29 mouse cellular contexts compared by ENCODE assay signal in genomic region chr15:79263726-79264125, GRCm38 (mm10). TPM values are rescaled to one million over a fixed set of nuclear protein-coding genes. Genes with fewer than 3 reads are reported as not detected.
"Had no signal": no experiment of that assay in that cellular context is flagged by ENCODE, and none has a peak within 500 bp of the region (broad histone marks: within the 10 kb centered on the region; RNA-seq: fewer than 3 reads in every experiment).

No protein-coding gene starts in this region.

- H3K4me2 ChIP-seq: hindbrain, embryonic 12.5 days; hindbrain, embryonic 14.5 days; intestine, embryonic 15.5 days; limb, embryonic 12.5 days; liver, embryonic 11.5 days; liver, embryonic 13.5 days had no signal

- H3K9me3 ChIP-seq: heart, embryonic 10.5 days; hindbrain, embryonic 10.5 days; hindbrain, embryonic 12.5 days; intestine, embryonic 15.5 days; limb, embryonic 10.5 days; limb, embryonic 12.5 days; liver, embryonic 13.5 days had no signal

- H3K27ac ChIP-seq: heart, embryonic 10.5 days; hindbrain, embryonic 10.5 days; hindbrain, embryonic 12.5 days; hindbrain, embryonic 14.5 days; intestine, embryonic 15.5 days; layer of hippocampus, adult 2 months; left cerebral cortex, adult 2 months; limb, embryonic 10.5 days; limb, embryonic 12.5 days; liver, embryonic 13.5 days had no signal

- H3K4me3 ChIP-seq: gastrocnemius, adult 2 months; heart, embryonic 10.5 days; hindbrain, embryonic 10.5 days; hindbrain, embryonic 12.5 days; intestine, embryonic 15.5 days; layer of hippocampus, adult 2 months; left cerebral cortex, adult 2 months; limb, embryonic 10.5 days; limb, embryonic 12.5 days; liver, embryonic 13.5 days had no signal

- DNase-seq: gastrocnemius, adult 2 months; gastrocnemius, postnatal 10 days; gastrocnemius, postnatal 25 days; heart, adult 18-20 months; heart, postnatal 10 days; heart, postnatal 4 days; kidney, adult 18-20 months; kidney, adult 8-10 months; kidney, postnatal 10 days; kidney, postnatal 25 days; kidney, postnatal 4 days; liver; liver, embryonic 13.5 days had no signal

- H3K9ac ChIP-seq: hindbrain, embryonic 12.5 days; hindbrain, embryonic 14.5 days; intestine, embryonic 15.5 days; liver, embryonic 13.5 days had no signal

- ATAC-seq: hindbrain, embryonic 16.5 days; inflammation-experienced regulatory T-cells, adult 6 months; intestine, embryonic 15.5 days; intestine, postnatal 0 days had no signal

- H3K36me3 ChIP-seq: heart, embryonic 10.5 days; hindbrain, embryonic 10.5 days; hindbrain, embryonic 12.5 days; intestine, embryonic 15.5 days; limb, embryonic 10.5 days; limb, embryonic 12.5 days; liver, embryonic 13.5 days had no signal

RNA-seq across cellular contexts. Expression of gene Slc16a8, which starts 9.2 kb away (rescaled TPM):
- total RNA-seq: granulocyte monocyte progenitor cell, adult 5-6 weeks; layer of hippocampus, adult 2 months; layer of hippocampus, postnatal 25 days; left cerebral cortex, postnatal 14 days had no signal
- polyA plus RNA-seq: inflammation-experienced regulatory T-cells, adult 6 months; intestine, postnatal 0 days; limb, embryonic 10.5 days; liver, embryonic 13.5 days had no signal

RNA-seq across cellular contexts. Expression of gene Baiap2l2, which starts 21.6 kb away (rescaled TPM):
- total RNA-seq: granulocyte monocyte progenitor cell, adult 5-6 weeks had no signal

RNA-seq across cellular contexts. Expression of gene Gm49486, which starts 34.5 kb away (rescaled TPM):
- polyA plus RNA-seq: inflammation-experienced regulatory T-cells, adult 6 months; liver, embryonic 13.5 days had no signal
